Mouse (Mus musculus) MEL (cell line): ENCODE results near the gene Exd2. TPM values are rescaled to one million over a fixed set of nuclear protein-coding genes. Genes with fewer than 3 reads are reported as not detected.

Experiments used
- DNase-seq: peaks from one replicate; pipeline ENCODE4 v3.0.0; 2011; ENCODE audit warnings: low read depth, low spot score
- H3K27ac ChIP-seq: 2 replicates; pipeline ENCODE4 v1.5.1; 2012; ENCODE audit warnings: low read depth, mild to moderate bottlenecking, control low read depth, low read length, moderate library complexity; ENCODE audit not compliant: control insufficient read depth
- H3K27me3 ChIP-seq, 2 experiments: fragments of 150-350 bp in 1 of 2; sonication (generic) in 1 of 2; 2 replicates each; pipeline ENCODE4 v1.6.1; 2012; ENCODE audit warnings: low read length in 2 of 2, mild to moderate bottlenecking in 2 of 2, improper control_type of control experiment in 1 of 2, moderate library complexity in 1 of 2; ENCODE audit not compliant: insufficient read depth in 2 of 2, control insufficient read depth in 1 of 2
- H3K36me3 ChIP-seq, 2 experiments: 2 replicates each; pipeline ENCODE4 v1.6.1; 2012 to 2014; ENCODE audit warnings: low read length in 2 of 2, improper control_type of control experiment in 1 of 2, inconsistent platforms in 1 of 2, mild to moderate bottlenecking in 1 of 2; ENCODE audit not compliant: insufficient read depth in 2 of 2, control insufficient read depth in 1 of 2
- H3K4me1 ChIP-seq, 2 experiments: fragments of 150-350 bp in 1 of 2; sonication (generic) in 1 of 2; 2 replicates each; pipeline ENCODE4 v1.6.1; 2012; ENCODE audit warnings: low read length in 2 of 2, improper control_type of control experiment in 1 of 2, mild to moderate bottlenecking in 1 of 2; ENCODE audit not compliant: insufficient read depth in 2 of 2, control insufficient read depth in 1 of 2
- H3K4me3 ChIP-seq, 2 experiments: fragments of 150-350 bp in 1 of 2; sonication (generic) in 1 of 2; 2 replicates each; pipeline ENCODE4 v1.5.1; 2012; ENCODE audit warnings: low read depth in 2 of 2, low read length in 2 of 2, mild to moderate bottlenecking in 2 of 2, moderate library complexity in 2 of 2, control low read depth in 1 of 2, improper control_type of control experiment in 1 of 2; ENCODE audit not compliant: control insufficient read depth in 1 of 2, insufficient read depth in 1 of 2
- H3K79me2 ChIP-seq: 2 replicates; pipeline ENCODE4 v1.6.1; 2012; ENCODE audit warnings: mild to moderate bottlenecking, low read length, moderate library complexity; ENCODE audit not compliant: control insufficient read depth, poor library complexity, insufficient read depth
- H3K9ac ChIP-seq: 2 replicates; pipeline ENCODE4 v1.6.1; 2012; ENCODE audit warnings: low read depth, mild to moderate bottlenecking, control low read depth, low read length, moderate library complexity; ENCODE audit not compliant: control insufficient read depth, poor library complexity, severe bottlenecking
- H3K9me3 ChIP-seq: fragments of 150-350 bp; sonication (generic); replicated peaks from 2 replicates; pipeline ENCODE4 v1.6.1; 2012; ENCODE audit warnings: mild to moderate bottlenecking, low read length, improper control_type of control experiment, moderate library complexity; ENCODE audit not compliant: insufficient read depth
- CHD1 ChIP-seq: IDR thresholded peaks from 2 replicates; pipeline ENCODE4 v1.6.1; 2012; ENCODE audit warnings: low read depth, mild to moderate bottlenecking, inconsistent platforms, low read length, improper control_type of control experiment
- CTCF ChIP-seq, 3 experiments: IDR thresholded peaks in 2 of 3; conservative IDR thresholded peaks in 1 of 3; 2 replicates each; pipeline ENCODE4 v1.5.1; 2011 to 2012; ENCODE audit warnings: low read length in 3 of 3, low read depth in 2 of 3, mild to moderate bottlenecking in 2 of 3, improper control_type of control experiment in 1 of 3, inconsistent platforms in 1 of 3, mixed read lengths in 1 of 3, moderate library complexity in 1 of 3; ENCODE audit not compliant: control insufficient read depth in 1 of 3, insufficient read depth in 1 of 3, poor library complexity in 1 of 3, severe bottlenecking in 1 of 3
- E2F4 ChIP-seq: IDR thresholded peaks from 2 replicates; pipeline ENCODE4 v1.6.1; 2011; ENCODE audit warnings: low read depth, low read length, improper control_type of control experiment, borderline replicate concordance
- ETS1 ChIP-seq: IDR thresholded peaks from 2 replicates; pipeline ENCODE4 v1.6.1; 2012; ENCODE audit warnings: low read depth, mild to moderate bottlenecking, inconsistent platforms, low read length, improper control_type of control experiment, moderate library complexity
- KAT2A ChIP-seq: conservative IDR thresholded peaks from 2 replicates; pipeline ENCODE4 v1.6.1; 2012; ENCODE audit warnings: low read depth, low read length, improper control_type of control experiment, inconsistent platforms
- MAZ ChIP-seq: IDR thresholded peaks from 2 replicates; pipeline ENCODE4 v1.6.1; 2012; ENCODE audit warnings: low read depth, mild to moderate bottlenecking, inconsistent platforms, low read length, improper control_type of control experiment
- MXI1 ChIP-seq: IDR thresholded peaks from 2 replicates; pipeline ENCODE4 v1.6.1; 2011; ENCODE audit warnings: mild to moderate bottlenecking, low read depth, low read length, improper control_type of control experiment
- MYB ChIP-seq: IDR thresholded peaks from 2 replicates; pipeline ENCODE4 v1.6.1; 2011; ENCODE audit warnings: mild to moderate bottlenecking, low read depth, low read length, improper control_type of control experiment
- MYC ChIP-seq: IDR thresholded peaks from 2 replicates; pipeline ENCODE4 v1.6.1; 2011; ENCODE audit warnings: low read depth, mild to moderate bottlenecking, low read length, improper control_type of control experiment, moderate library complexity
- RCOR1 ChIP-seq: IDR thresholded peaks from 2 replicates; pipeline ENCODE4 v1.6.1; 2012; ENCODE audit warnings: low read depth, mild to moderate bottlenecking, inconsistent platforms, low read length, improper control_type of control experiment
- SIN3A ChIP-seq: IDR thresholded peaks from 2 replicates; pipeline ENCODE4 v1.6.1; 2012; ENCODE audit warnings: low read length, improper control_type of control experiment, inconsistent platforms
- TBP ChIP-seq: IDR thresholded peaks from 2 replicates; pipeline ENCODE4 v1.8.0; 2011; ENCODE audit warnings: low read depth, low read length, improper control_type of control experiment
- UBTF ChIP-seq: IDR thresholded peaks from 2 replicates; pipeline ENCODE4 v1.6.1; 2012; ENCODE audit warnings: low read depth, mild to moderate bottlenecking, inconsistent platforms, low read length, improper control_type of control experiment, moderate library complexity, borderline replicate concordance; ENCODE audit not compliant: insufficient read depth
- ZKSCAN1 ChIP-seq: IDR thresholded peaks from 2 replicates; pipeline ENCODE4 v1.6.1; 2012; ENCODE audit warnings: low read depth, mild to moderate bottlenecking, inconsistent platforms, low read length, improper control_type of control experiment, moderate library complexity
- ZNF384 ChIP-seq: IDR thresholded peaks from 2 replicates; pipeline ENCODE4 v1.6.1; 2012; ENCODE audit warnings: low read depth, mild to moderate bottlenecking, inconsistent platforms, low read length, improper control_type of control experiment
- polyA plus RNA-seq, 2 experiments: library from polyadenylated mRNA; stranded (reverse) in 1 of 2; unstranded in 1 of 2; fragments of >175 nt in 1 of 2; fragments of >200 nt in 1 of 2; gene quantifications; 2 replicates each; pipeline versions ENCODE4 v1.2.1 to v1.2.4; 2012; ENCODE audit warnings: low replicate concordance in 2 of 2, low read depth in 1 of 2; ENCODE audit not compliant: insufficient read length in 2 of 2, insufficient read depth in 1 of 2, missing spikeins in 1 of 2
- total RNA-seq: library from RNA; depleted of rRNA; stranded (reverse); fragments of 300-350 nt; gene quantifications from 2 replicates; pipeline ENCODE4 v1.2.3, GENCODE M21; 2012

The Exd2 gene
- total and polyA plus RNA-seq, 3 experiments = 9.6 to 12.8 TPM; not detected in 1

GRCm38 (mm10) chr12:80519621-80520332 lies 56.9 kb downstream of the Exd2 start:
- Histone ChIP-seq H3K79me2 (no peaks in the 10 kb centered on the region), H3K36me3 (no peaks in the 10 kb centered on the region), H3K9me3 (no peaks in the 10 kb centered on the region), H3K9ac (no peak overlapping the region), H3K4me1 (no peaks in the 10 kb centered on the region), H3K27me3 (peaks cover 8 to 11% of the 10 kb centered on the region in 2 experiments), H3K27ac (no peak overlapping the region), H3K4me3 (no peak overlapping the region)
- DNase-seq = no peak
- TF ChIP-seq ZKSCAN1 (no peak), MAZ (no peak), MYB (no peak), ZNF384 (no peak), UBTF (no peak), E2F4 (no peak), MXI1 (no peak), CTCF (IDR thresholded peaks at IDR 0.05 in 2 of 3, conservative IDR thresholded peaks at IDR 0.05 in 1 of 3; ENCODE audit: control insufficient read depth in 1 of 3, insufficient read depth in 1 of 3, low read depth in 2 of 3, low read length in 3 of 3, poor library complexity in 1 of 3, severe bottlenecking in 1 of 3) (peak in 2 of 3 experiments; percentile 3 to 27; a peak in 1 of 6 replicates)

- H3K4me3 ChIP-seq = no peak overlapping the region
- peaks cover 9% of the 10 kb centered on the region in 2 experiments for H3K27me3 ChIP-seq
- H3K9ac ChIP-seq = no peak overlapping the region
- DNase-seq = no peak
- H3K79me2 ChIP-seq = no peaks in the 10 kb centered on the region
- TF ChIP-seq ETS1 (no peak), KAT2A (no peak), RCOR1 (no peak), MYC (no peak), TBP (no peak)
- TF ChIP-seq, all 39 proteins: peak for 0
- Histone ChIP-seq H3K9me3 (no peaks in the 10 kb centered on the region), H3K36me3 (no peaks in the 10 kb centered on the region), H3K27ac (no peak overlapping the region), H3K4me1 (no peaks in the 10 kb centered on the region)
These were observed 59.1 kb downstream of the Exd2 start for GRCm38 (mm10) chr12:80522006-80522405.

- Histone ChIP-seq H3K27ac (no peak overlapping the region), H3K36me3 (no peaks in the 10 kb centered on the region), H3K9ac (no peak overlapping the region), H3K27me3 (peaks cover 9 to 11% of the 10 kb centered on the region in 2 experiments), H3K9me3 (no peaks in the 10 kb centered on the region), H3K79me2 (no peaks in the 10 kb centered on the region), H3K4me3 (no peak overlapping the region), H3K4me1 (no peaks in the 10 kb centered on the region)
- TF ChIP-seq MYB (no peak), CTCF (IDR thresholded peaks at IDR 0.05 in 2 of 3, conservative IDR thresholded peaks at IDR 0.05 in 1 of 3; ENCODE audit: control insufficient read depth in 1 of 3, insufficient read depth in 1 of 3, low read depth in 2 of 3, low read length in 3 of 3, poor library complexity in 1 of 3, severe bottlenecking in 1 of 3) (peak; percentile 6 to 29 (median 21); a peak in 2 of 6 replicates), CHD1 (no peak), SIN3A (no peak)
- DNase-seq = peak; percentile 10
These were observed 61.5 kb downstream of the Exd2 start for GRCm38 (mm10) chr12:80524276-80524921.
